Comparison of ENCODE assay signal across 27 mouse cellular contexts in genomic region chr1:39260183-39260978, GRCm38 (mm10).
A peak's percentile ranks its signal among the peaks of the same experiment; 100 is the strongest.
DNase-seq lines count a peak whose midpoint lies in the region; ATAC-seq lines count a peak whose summit lies in the region.
"Had no signal": no experiment of that assay in that cellular context is flagged by ENCODE, and none has a peak within 500 bp of the region (broad histone marks: within the 10 kb centered on the region; RNA-seq: fewer than 3 reads in every experiment).

No protein-coding gene starts in this region.

- 61% methylated on average over 8 of the region's 8 CpGs for WGBS in macrophage (ENCODE audit: missing documents)

- H3K36me3 ChIP-seq in macrophage (ENCODE audit: inconsistent target), result no peaks in the 10 kb centered on the region
- H3K36me3 ChIP-seq: embryonic facial prominence, embryonic 13.5 days; forebrain, embryonic 12.5 days; hindbrain, embryonic 15.5 days; kidney, embryonic 15.5 days; limb, embryonic 15.5 days; midbrain, embryonic 10.5 days; stomach, embryonic 15.5 days had no signal

- H3K4me3 ChIP-seq in macrophage (ENCODE audit: inconsistent target), result no peak overlapping the region
- H3K4me3 ChIP-seq: embryonic facial prominence, embryonic 13.5 days; erythroblast, embryonic 14.5 days; forebrain, embryonic 12.5 days; hindbrain, embryonic 15.5 days; kidney, embryonic 15.5 days; limb, embryonic 15.5 days; midbrain, embryonic 10.5 days; stomach, embryonic 15.5 days had no signal

- H3K79me2 ChIP-seq in macrophage (ENCODE audit: inconsistent target), result no peaks in the 10 kb centered on the region

- peak overlapping the region; percentile 27 for H3K27ac ChIP-seq in macrophage
- H3K27ac ChIP-seq: embryonic facial prominence, embryonic 13.5 days; forebrain, embryonic 12.5 days; hindbrain, embryonic 15.5 days; kidney, embryonic 15.5 days; limb, embryonic 15.5 days; liver, embryonic 14.5 days; midbrain, embryonic 10.5 days; stomach, embryonic 15.5 days had no signal

- no peak for DNase-seq in frontal cortex, postnatal 14 days (ENCODE audit: low spot score in 2 of 2)
- peak; percentile 30 for DNase-seq in layer of hippocampus, adult 11-12 months (ENCODE audit: low spot score)
- no peak for DNase-seq in layer of hippocampus, postnatal 14 days (ENCODE audit: low spot score in 2 of 2)
- peak; percentile 2 for DNase-seq in 416B (ENCODE audit: low read depth)
- no peak for DNase-seq in retina, postnatal 1 day
- DNase-seq in adrenal gland, adult 2 months, result no peak
- DNase-seq: cerebellum, adult 18-20 months; cerebellum, postnatal 14 days; embryo, embryonic 11 days; gastrocnemius, postnatal 25 days; heart, postnatal 4 days; layer of hippocampus, postnatal 36 days; left cerebral cortex, postnatal 4 days; lung, postnatal 4 days; thymus, adult 18-20 months; thymus, postnatal 36 days had no signal

- peak; percentile 83 for ATAC-seq in frontal cortex, adult (ENCODE audit: low TSS enrichment)

Comparison
In these comparisons a context has a peak if more than half of its experiments do, and no peak if none do; other contexts are left out.
1. DNase-seq: peak in layer of hippocampus, adult 11-12 months (single experiment) and 416B (single experiment); none in frontal cortex, postnatal 14 days (0 of 2), layer of hippocampus, postnatal 14 days (0 of 2), retina, postnatal 1 day (single experiment) and adrenal gland, adult 2 months (single experiment).